Mouse (Mus musculus) heart, adult 2 months (tissue): ENCODE data around the gene Coq9. TPM values are rescaled to one million over a fixed set of nuclear protein-coding genes. Genes with fewer than 3 reads are reported as not detected.

ENCODE experiments used
- DNase-seq, 2 experiments: peaks; one replicate each; pipeline ENCODE4 v3.0.0; 2021
- H3K27ac ChIP-seq: fragments of 200-600 bp; 2 replicates; pipeline ENCODE4 v1.8.1; 2022
- H3K27me3 ChIP-seq: fragments of 200-500 bp; 2 replicates; pipeline ENCODE4 v1.6.1; 2012; ENCODE audit warnings: mild to moderate bottlenecking, low read length, inconsistent platforms, mixed read lengths; ENCODE audit not compliant: control insufficient read depth, insufficient read depth
- H3K36me3 ChIP-seq: fragments of 200-500 bp; 2 replicates; pipeline ENCODE4 v1.6.1; 2012; ENCODE audit warnings: low read length, inconsistent platforms; ENCODE audit not compliant: control insufficient read depth, insufficient read depth
- H3K4me1 ChIP-seq: fragments of 200-500 bp; 2 replicates; pipeline ENCODE4 v1.6.1; 2011; ENCODE audit warnings: low read length; ENCODE audit not compliant: control insufficient read depth, insufficient read depth
- H3K4me3 ChIP-seq: fragments of 200-600 bp; 2 replicates; pipeline ENCODE4 v1.8.1; 2022
- H3K79me2 ChIP-seq: fragments of 200-500 bp; replicated peaks from 2 replicates; pipeline ENCODE4 v1.6.1; 2012; ENCODE audit warnings: mild to moderate bottlenecking, inconsistent platforms, low read length, moderate library complexity, mixed read lengths; ENCODE audit not compliant: control insufficient read depth, insufficient read depth
- H3K9ac ChIP-seq: fragments of 200-500 bp; 2 replicates; pipeline ENCODE4 v1.6.1; 2012; ENCODE audit warnings: low read depth, mild to moderate bottlenecking, control low read depth, inconsistent platforms, low read length, mixed read lengths
- CTCF ChIP-seq: fragments of 200-600 bp; IDR thresholded peaks from 2 replicates; pipeline ENCODE4 v1.8.1; 2022; ENCODE audit warnings: antibody characterized with exemption, mild to moderate bottlenecking, moderate library complexity
- EP300 ChIP-seq: fragments of 200-500 bp; IDR thresholded peaks from 2 replicates; pipeline ENCODE4 v1.6.1; 2011; ENCODE audit warnings: low read depth, low read length, control low read depth; ENCODE audit not compliant: insufficient read depth
- POLR2A ChIP-seq: fragments of 200-500 bp; IDR thresholded peaks from 2 replicates; pipeline ENCODE4 v1.6.1; 2011; ENCODE audit warnings: mild to moderate bottlenecking, low read depth, low read length, control low read depth; ENCODE audit not compliant: insufficient read depth
- WGBS: fragments of 180-500 bp; shearing (Covaris S2); methylation state at CpG from one replicate; pipeline ENCODE4 v1.1.7; 2018; 5-methylcytosine and 5-hydroxymethylcytosine counted together
- intact Hi-C: fragments of 180-260 bp; cut with DNase I; formaldehyde crosslinking; loops from one replicate; pipeline ENCODE4 v1.15.1; 2025
- polyA plus RNA-seq: library from polyadenylated mRNA; depleted of rRNA; stranded (reverse); fragments of >200 nt; gene quantifications from 2 replicates; pipeline ENCODE4 v1.2.3, GENCODE M21; 2012
- total RNA-seq, 2 experiments: library from RNA; stranded (reverse); gene quantifications; 2 replicates each; pipeline ENCODE4 v1.2.3; 2021

Gene Coq9
- total and polyA plus RNA-seq, 3 experiments = 545 to 843 (median 681) TPM

DNA sequence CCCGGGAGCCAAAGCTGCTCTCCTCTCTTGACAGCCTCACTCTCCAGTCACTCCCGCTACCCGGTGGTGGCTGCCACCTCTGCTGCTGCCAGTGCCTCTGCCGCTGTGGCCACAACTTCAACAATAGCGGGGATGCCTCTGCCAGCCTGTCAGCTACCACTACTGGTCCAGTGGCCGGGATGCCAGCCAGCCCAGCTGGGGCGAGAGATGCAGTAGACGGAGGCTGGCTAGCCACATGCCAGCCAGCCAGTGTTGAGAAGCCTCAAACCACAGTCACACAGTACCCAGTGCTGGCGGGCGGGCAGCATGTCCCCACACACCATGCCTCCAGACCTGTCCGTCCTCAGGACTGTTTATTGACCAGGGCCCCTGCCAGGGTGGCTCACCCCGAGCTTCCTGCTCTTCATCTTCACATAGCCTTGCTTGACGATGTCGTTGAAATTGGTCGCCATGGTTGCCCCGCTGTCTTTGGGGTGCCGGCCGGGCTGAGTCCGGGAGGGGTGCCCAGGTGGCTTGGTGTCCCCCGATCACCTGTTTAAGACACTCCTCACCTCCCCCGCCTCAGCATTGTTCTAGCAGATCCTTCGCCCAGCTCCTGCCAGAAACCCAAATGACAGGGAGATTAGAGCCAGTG, 32.5 kb downstream of the Coq9 start:
- intact Hi-C loops = no loop called here
- no peaks in the 10 kb centered on the region for H3K36me3 ChIP-seq
- peak overlapping the region; percentile 29 for H3K4me3 ChIP-seq
- H3K27ac ChIP-seq = peak overlapping the region; percentile 65
- H3K27me3 ChIP-seq = no peaks in the 10 kb centered on the region
- 15% methylated on average over 22 of the region's 22 CpGs for WGBS
- peaks cover 15% of the 10 kb centered on the region for H3K4me1 ChIP-seq
- TF ChIP-seq CTCF (no peak), EP300 (no peak), POLR2A (no peak)
- H3K9ac ChIP-seq = peak overlapping the region; percentile 38
- H3K79me2 ChIP-seq = no peaks in the 10 kb centered on the region
- DNase-seq = peak; percentile 50 to 52

GRCm38 (mm10) chr8:94871108-94871894, 33.2 kb downstream of the Coq9 start:
- TF ChIP-seq POLR2A = no peak
- TF ChIP-seq EP300 = no peak
- no peak for TF ChIP-seq CTCF
- Histone ChIP-seq H3K4me1 (peaks cover 15% of the 10 kb centered on the region), H3K4me3 (peak overlapping the region; percentile 29), H3K36me3 (no peaks in the 10 kb centered on the region), H3K9ac (peak overlapping the region; percentile 38), H3K27me3 (no peaks in the 10 kb centered on the region), H3K27ac (peak overlapping the region; percentile 65), H3K79me2 (no peaks in the 10 kb centered on the region)
- 16% methylated on average over 7 of the region's 7 CpGs for WGBS
- intact Hi-C loops = no loop called here
- peak; percentile 74 to 79 for DNase-seq

DNA sequence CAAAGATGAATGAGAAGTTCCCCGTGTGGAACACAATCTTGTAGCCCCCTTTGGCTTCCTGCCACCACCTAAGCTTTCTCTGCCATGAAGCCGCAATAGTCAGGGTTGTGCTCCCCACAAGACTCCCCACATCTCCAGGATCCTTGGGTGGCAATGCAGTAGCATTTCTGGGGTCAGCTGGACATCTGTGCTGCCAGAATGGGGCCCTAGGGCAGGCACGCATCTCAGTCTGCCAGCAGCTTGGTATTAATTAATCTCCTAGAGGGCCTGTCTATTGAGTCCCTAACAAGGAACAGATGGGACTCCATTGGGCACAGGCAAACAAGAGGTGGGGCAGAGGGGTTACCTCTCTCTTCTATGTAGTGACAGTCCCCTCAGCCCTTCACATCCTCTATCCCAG, 34.0 kb downstream of the Coq9 start:
- WGBS = 56% methylated on average over 3 of the region's 3 CpGs
- no peak for DNase-seq
- peaks cover 19% of the 10 kb centered on the region for H3K4me1 ChIP-seq
- H3K27ac ChIP-seq = peak overlapping the region; percentile 51
- intact Hi-C loops = no loop called here
- no peaks in the 10 kb centered on the region for H3K36me3 ChIP-seq
- TF ChIP-seq POLR2A = no peak
- no peak for TF ChIP-seq EP300
- no peak for TF ChIP-seq CTCF
- no peak overlapping the region for H3K9ac ChIP-seq
- no peaks in the 10 kb centered on the region for H3K79me2 ChIP-seq
- no peaks in the 10 kb centered on the region for H3K27me3 ChIP-seq
- no peak overlapping the region for H3K4me3 ChIP-seq

DNA sequence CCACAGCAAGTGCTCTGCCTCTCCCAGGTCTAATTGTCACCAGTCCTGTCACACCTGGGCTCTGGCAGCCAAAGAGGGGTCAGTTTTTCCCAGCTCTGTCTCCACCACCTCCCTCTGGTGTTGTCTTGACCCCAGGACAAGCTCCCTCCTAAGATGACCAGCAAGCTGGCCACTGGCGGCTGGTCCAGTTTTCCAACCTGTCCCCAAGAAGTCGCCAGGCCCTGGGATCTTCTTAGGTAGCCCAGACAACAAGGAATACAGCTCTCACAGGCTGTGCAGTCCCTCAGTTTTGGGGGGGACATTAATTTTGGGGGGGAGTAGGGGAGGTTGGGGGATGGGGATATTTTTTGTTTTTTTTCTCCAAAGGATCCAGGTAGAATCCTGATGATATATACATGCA, 34.5 kb downstream of the Coq9 start:
- TF ChIP-seq POLR2A = no peak
- TF ChIP-seq CTCF = no peak
- TF ChIP-seq EP300 = no peak
- Histone ChIP-seq H3K9ac (no peak overlapping the region), H3K4me1 (peaks cover 19% of the 10 kb centered on the region)

GRCm38 (mm10) chr8:94874358-94874757, 36.2 kb downstream of the Coq9 start:
- H3K27ac ChIP-seq = peak overlapping the region; percentile 88
- no peaks in the 10 kb centered on the region for H3K79me2 ChIP-seq
- H3K9ac ChIP-seq = peak overlapping the region; percentile 66
- H3K4me3 ChIP-seq = peak overlapping the region; percentile 58
- H3K27me3 ChIP-seq = no peaks in the 10 kb centered on the region
- H3K4me1 ChIP-seq = peaks cover 17% of the 10 kb centered on the region
- 6% methylated on average over 6 of the region's 6 CpGs for WGBS
- no peaks in the 10 kb centered on the region for H3K36me3 ChIP-seq
- intact Hi-C loops = loop anchor here (2.0 kb wide), 1 partner anchor 14 kb away; no protein-coding TSS in a partner anchor
- peak; percentile 74; the same call in 1 of the 2 replicates for TF ChIP-seq EP300
- peak; percentile 96 for TF ChIP-seq CTCF
- no peak for TF ChIP-seq POLR2A
- DNase-seq = peak; percentile 80 to 83

More for the DNA sequence above, 34.5 kb downstream of the Coq9 start:
- 72% methylated on average over 2 of the region's 2 CpGs for WGBS
- Histone ChIP-seq H3K79me2 (no peaks in the 10 kb centered on the region), H3K36me3 (no peaks in the 10 kb centered on the region), H3K4me3 (no peak overlapping the region), H3K27ac (no peak overlapping the region; the same call in 1 of the 2 replicates), H3K27me3 (no peaks in the 10 kb centered on the region)
- no peak for DNase-seq
- intact Hi-C loops = no loop called here
